Mouse (Mus musculus): ENCODE data around the gene Crygb. TPM values are rescaled to one million over a fixed set of nuclear protein-coding genes. Genes with fewer than 3 reads are reported as not detected.
A peak's percentile ranks its signal among the peaks of the same experiment; 100 is the strongest.

The Crygb gene
- polyA plus RNA-seq, 1 experiment, result not detected

DNA sequence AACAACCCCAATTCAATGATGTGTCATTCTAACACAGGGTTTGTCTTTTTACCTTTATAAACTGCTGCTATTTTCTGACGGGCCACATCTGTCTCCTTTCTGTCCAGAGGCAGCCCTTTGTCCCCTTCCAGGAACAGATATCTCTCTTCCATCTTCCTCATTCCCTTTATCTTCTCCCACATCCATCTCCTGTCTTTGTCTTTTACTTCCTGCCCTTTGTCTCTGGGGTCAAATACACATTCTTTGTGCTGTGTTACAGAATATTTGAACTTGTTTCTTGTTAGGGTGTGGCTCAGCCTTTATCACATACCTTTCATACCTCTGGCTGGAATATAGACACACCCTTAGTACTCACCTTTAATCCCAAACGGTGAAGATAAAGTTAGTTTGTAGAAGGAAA lies 44.5 kb downstream of the Crygb start:
- Histone ChIP-seq H3K79me2 (ENCODE audit: control insufficient read depth, insufficient read depth) (no peaks in the 10 kb centered on the region), H3K36me3 (ENCODE audit: control insufficient read depth, insufficient read depth) (no peaks in the 10 kb centered on the region), H3K27me3 (ENCODE audit: control insufficient read depth, insufficient read depth, insufficient read length) (no peaks in the 10 kb centered on the region), H3K4me3 (no peak overlapping the region), H3ac (ENCODE audit: control insufficient read depth, insufficient read length) (no peak overlapping the region), H3K4me2 (ENCODE audit: low read depth) (no peak overlapping the region)
- no peak for TF ChIP-seq MYOG (IDR thresholded peaks at IDR 0.05; ENCODE audit: control insufficient read depth in 1 of 3, insufficient read depth in 1 of 3, insufficient read length in 2 of 3, low read depth in 2 of 3)
- no peak for TF ChIP-seq E2F4 (IDR thresholded peaks at IDR 0.05; ENCODE audit: insufficient read depth)
- no peak for TF ChIP-seq MYOD1 (IDR thresholded peaks at IDR 0.05; ENCODE audit: control insufficient read depth in 1 of 3, insufficient read length in 2 of 3, low read depth in 2 of 3)
- no peak for TF ChIP-seq USF1 (IDR thresholded peaks at IDR 0.05; ENCODE audit: low read depth)
- no peak for TF ChIP-seq POLR2AphosphoS2 (IDR thresholded peaks at IDR 0.05; ENCODE audit: insufficient read length, low read depth)
- TF ChIP-seq TCF3 (IDR thresholded peaks at IDR 0.05; ENCODE audit: insufficient read length, low read depth), result no peak
- TF ChIP-seq POLR2A (IDR thresholded peaks at IDR 0.05; ENCODE audit: insufficient read length, low read depth), result no peak
- TF ChIP-seq CEBPB (IDR thresholded peaks at IDR 0.05; ENCODE audit: insufficient read depth, poor library complexity, severe bottlenecking), result no peak
- TF ChIP-seq SRF (IDR thresholded peaks at IDR 0.05; ENCODE audit: control insufficient read depth, insufficient read length, low read depth), result no peak
- no peak for TF ChIP-seq TCF12 (IDR thresholded peaks at IDR 0.05; ENCODE audit: insufficient read depth, poor library complexity, severe bottlenecking)
- no peak for TF ChIP-seq MAX (IDR thresholded peaks at IDR 0.05; ENCODE audit: low read depth)
- TF ChIP-seq REST (IDR thresholded peaks at IDR 0.05; ENCODE audit: insufficient read depth, insufficient read length), result no peak

DNA sequence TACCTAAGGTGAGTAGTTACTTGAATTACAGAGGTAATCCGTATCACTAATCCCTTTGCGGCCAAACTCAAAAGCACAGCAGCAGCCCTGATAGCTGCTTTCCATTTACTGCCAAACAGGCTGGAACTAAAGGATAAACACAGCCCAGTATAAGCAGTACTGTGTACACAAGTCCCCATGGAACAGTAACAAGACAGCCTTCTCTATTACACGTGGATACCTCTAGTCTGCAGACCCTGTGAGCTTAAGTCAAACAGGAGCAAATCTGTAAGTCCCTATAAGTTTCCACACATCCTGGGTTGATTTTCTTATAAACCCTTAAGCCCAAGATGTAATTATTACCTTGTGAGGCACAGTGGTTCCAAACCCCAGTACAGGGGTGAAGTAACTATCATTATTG lies 46.6 kb downstream of the Crygb start:
- H3ac ChIP-seq (ENCODE audit: control insufficient read depth, insufficient read length), result no peak overlapping the region
- H3K4me3 ChIP-seq, result no peak overlapping the region
- H3K36me3 ChIP-seq (ENCODE audit: control insufficient read depth, insufficient read depth), result no peaks in the 10 kb centered on the region
- H3K4me2 ChIP-seq (ENCODE audit: low read depth), result peak overlapping the region; percentile 32
- H3K79me2 ChIP-seq (ENCODE audit: control insufficient read depth, insufficient read depth), result no peaks in the 10 kb centered on the region
- TF ChIP-seq MAX (IDR thresholded peaks at IDR 0.05; ENCODE audit: low read depth), result no peak
- TF ChIP-seq REST (IDR thresholded peaks at IDR 0.05; ENCODE audit: insufficient read depth, insufficient read length), result no peak
- no peak for TF ChIP-seq SRF (IDR thresholded peaks at IDR 0.05; ENCODE audit: control insufficient read depth, insufficient read length, low read depth)
- no peak for TF ChIP-seq POLR2AphosphoS2 (IDR thresholded peaks at IDR 0.05; ENCODE audit: insufficient read length, low read depth)
- no peak for TF ChIP-seq POLR2A (IDR thresholded peaks at IDR 0.05; ENCODE audit: insufficient read length, low read depth)
- no peak for TF ChIP-seq MYOG (IDR thresholded peaks at IDR 0.05; ENCODE audit: control insufficient read depth in 1 of 3, insufficient read depth in 1 of 3, insufficient read length in 2 of 3, low read depth in 2 of 3)
- TF ChIP-seq MYOD1 (IDR thresholded peaks at IDR 0.05; ENCODE audit: control insufficient read depth in 1 of 3, insufficient read length in 2 of 3, low read depth in 2 of 3), result no peak
- TF ChIP-seq TCF3 (IDR thresholded peaks at IDR 0.05; ENCODE audit: insufficient read length, low read depth), result no peak
- TF ChIP-seq USF1 (IDR thresholded peaks at IDR 0.05; ENCODE audit: low read depth), result no peak
- no peak for TF ChIP-seq CEBPB (IDR thresholded peaks at IDR 0.05; ENCODE audit: insufficient read depth, poor library complexity, severe bottlenecking)
- no peaks in the 10 kb centered on the region for H3K27me3 ChIP-seq (ENCODE audit: control insufficient read depth, insufficient read depth, insufficient read length)

DNA sequence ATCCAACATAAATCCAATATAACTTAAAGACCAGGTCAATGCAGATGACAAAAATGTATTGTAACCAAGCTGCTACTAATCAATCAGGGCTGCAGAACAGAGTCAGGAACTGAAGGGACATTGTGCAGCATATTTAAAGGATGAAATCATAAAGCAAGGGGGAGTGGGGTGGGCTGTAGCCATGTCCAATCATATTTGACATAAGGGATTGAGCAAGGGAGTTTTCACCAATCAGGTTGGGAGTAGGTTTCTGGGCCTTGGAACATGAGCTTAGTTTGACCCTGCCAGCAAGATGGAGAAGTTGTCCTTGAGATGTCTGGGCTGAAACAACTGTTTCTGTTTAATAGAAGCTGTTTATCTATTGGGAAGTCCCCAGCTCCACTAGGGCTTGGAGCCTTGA lies 49.4 kb downstream of the Crygb start, which contains the start of gene Akr1cl:
Akr1cl (minus strand) TSS at position 119 of the 400 bp plus-strand sequence.
- Histone ChIP-seq H3ac (ENCODE audit: control insufficient read depth, insufficient read length) (no peak within 1 kb of the TSS), H3K79me2 (ENCODE audit: control insufficient read depth, insufficient read depth) (no peaks in the 10 kb centered on the region), H3K4me2 (ENCODE audit: low read depth) (no peak within 1 kb of the TSS), H3K27me3 (ENCODE audit: control insufficient read depth, insufficient read depth, insufficient read length) (no peaks in the 10 kb centered on the region), H3K4me3 (no peak within 1 kb of the TSS), H3K36me3 (ENCODE audit: control insufficient read depth, insufficient read depth) (no peaks in the 10 kb centered on the region)
- no peak for TF ChIP-seq E2F4 (IDR thresholded peaks at IDR 0.05; ENCODE audit: insufficient read depth)
- no peak for TF ChIP-seq MYOG (IDR thresholded peaks at IDR 0.05; ENCODE audit: control insufficient read depth in 1 of 3, insufficient read depth in 1 of 3, insufficient read length in 2 of 3, low read depth in 2 of 3)
- no peak for TF ChIP-seq TCF3 (IDR thresholded peaks at IDR 0.05; ENCODE audit: insufficient read length, low read depth)
- TF ChIP-seq CEBPB (IDR thresholded peaks at IDR 0.05; ENCODE audit: insufficient read depth, poor library complexity, severe bottlenecking), result no peak
- TF ChIP-seq POLR2AphosphoS2 (IDR thresholded peaks at IDR 0.05; ENCODE audit: insufficient read length, low read depth), result no peak
- TF ChIP-seq REST (IDR thresholded peaks at IDR 0.05; ENCODE audit: insufficient read depth, insufficient read length), result no peak
- no peak for TF ChIP-seq SRF (IDR thresholded peaks at IDR 0.05; ENCODE audit: control insufficient read depth, insufficient read length, low read depth)
- TF ChIP-seq MAX (IDR thresholded peaks at IDR 0.05; ENCODE audit: low read depth), result no peak
- no peak for TF ChIP-seq TCF12 (IDR thresholded peaks at IDR 0.05; ENCODE audit: insufficient read depth, poor library complexity, severe bottlenecking)
- no peak for TF ChIP-seq MYOD1 (IDR thresholded peaks at IDR 0.05; ENCODE audit: control insufficient read depth in 1 of 3, insufficient read length in 2 of 3, low read depth in 2 of 3)

Other genes starting within 250 kb of the Crygb start
- 3.9 TPM for gene Plekhm3, start 125.5 kb downstream of the Crygb start, polyA plus RNA-seq (2012; fragmentation: generic; extraction: Trizol)
- gene Akr1cl, start 49.5 kb downstream of the Crygb start, polyA plus RNA-seq (2012; fragmentation: generic; extraction: Trizol), result not detected
- not detected for gene Cryge, start 31.1 kb downstream of the Crygb start, polyA plus RNA-seq (2012; fragmentation: generic; extraction: Trizol)
- gene Crygd, start 18.8 kb downstream of the Crygb start, polyA plus RNA-seq (2012; fragmentation: generic; extraction: Trizol), result not detected
- not detected for gene Crygc, start 8.6 kb downstream of the Crygb start, polyA plus RNA-seq (2012; fragmentation: generic; extraction: Trizol)
- gene Cryga, start 21.1 kb upstream of the Crygb start, polyA plus RNA-seq (2012; fragmentation: generic; extraction: Trizol), result not detected
- not detected for gene Gm28845, start 37.3 kb upstream of the Crygb start, polyA plus RNA-seq (2012; fragmentation: generic; extraction: Trizol)
- gene D630023F18Rik, start 40.9 kb upstream of the Crygb start, polyA plus RNA-seq (2012; fragmentation: generic; extraction: Trizol), result not detected
- 44.7 TPM for gene Idh1, start 104.2 kb upstream of the Crygb start, polyA plus RNA-seq (2012; fragmentation: generic; extraction: Trizol)
- 4.2 TPM for gene Pikfyve, start 104.4 kb upstream of the Crygb start, polyA plus RNA-seq (2012; fragmentation: generic; extraction: Trizol)
- 0.01 TPM for gene Pth2r, start 199.8 kb upstream of the Crygb start, polyA plus RNA-seq (2012; fragmentation: generic; extraction: Trizol)